ENCODE assay signal across 33 mouse cellular contexts in genomic region chr1:73028741-73029140, GRCm38 (mm10). TPM values are rescaled to one million over a fixed set of nuclear protein-coding genes. Genes with fewer than 3 reads are reported as not detected.
DNase-seq lines count a peak whose midpoint lies in the region; ATAC-seq and TF ChIP-seq lines count a peak whose summit lies in the region.
"Had no signal": no experiment of that assay in that cellular context is flagged by ENCODE, and none has a peak within 500 bp of the region (broad histone marks: within the 10 kb centered on the region; RNA-seq: fewer than 3 reads in every experiment).

No protein-coding gene starts in this region.

- no peak overlapping the region for H3K4me3 ChIP-seq in forebrain, postnatal 0 days (ENCODE audit: low read depth, low read length)
- H3K4me3 ChIP-seq in forebrain, embryonic 16.5 days (replicated peaks; ENCODE audit: low read length): no peak overlapping the region
- H3K4me3 ChIP-seq in lung, postnatal 0 days (ENCODE audit: low read depth, low read length): no peak overlapping the region
- H3K4me3 ChIP-seq in myocyte: no peak overlapping the region
- no peak overlapping the region for H3K4me3 ChIP-seq in kidney, adult 2 months (ENCODE audit: insufficient read depth, low read depth, low read length)
- H3K4me3 ChIP-seq: forebrain, embryonic 10.5 days; forebrain, embryonic 13.5 days; heart, embryonic 10.5 days; heart, embryonic 13.5 days had no signal

- no peaks in the 10 kb centered on the region for H3K27me3 ChIP-seq in forebrain, postnatal 0 days (ENCODE audit: insufficient read depth, low read length)
- H3K27me3 ChIP-seq in forebrain, embryonic 16.5 days (replicated peaks; ENCODE audit: control insufficient read depth, insufficient read depth, low read length): no peaks in the 10 kb centered on the region
- H3K27me3 ChIP-seq in lung, postnatal 0 days (replicated peaks; ENCODE audit: insufficient read depth, low read length): no peaks in the 10 kb centered on the region
- H3K27me3 ChIP-seq in myocyte (ENCODE audit: control insufficient read depth, insufficient read depth, insufficient read length): no peaks in the 10 kb centered on the region
- H3K27me3 ChIP-seq in kidney, adult 2 months (replicated peaks; ENCODE audit: control insufficient read depth, insufficient read depth, low read length): no peaks in the 10 kb centered on the region; the same call in 1 of the 2 replicates
- H3K27me3 ChIP-seq: forebrain, embryonic 13.5 days; heart, embryonic 13.5 days had no signal

- H3K9me3 ChIP-seq in forebrain, postnatal 0 days (ENCODE audit: low read length): no peaks in the 10 kb centered on the region
- H3K9me3 ChIP-seq in forebrain, embryonic 16.5 days (ENCODE audit: control insufficient read depth, low read length): no peaks in the 10 kb centered on the region
- H3K9me3 ChIP-seq in lung, postnatal 0 days (ENCODE audit: low read length): no peaks in the 10 kb centered on the region
- H3K9me3 ChIP-seq: forebrain, embryonic 10.5 days; forebrain, embryonic 13.5 days; heart, embryonic 10.5 days; heart, embryonic 13.5 days had no signal

- H3K36me3 ChIP-seq in forebrain, postnatal 0 days (ENCODE audit: insufficient read depth): no peaks in the 10 kb centered on the region
- no peaks in the 10 kb centered on the region for H3K36me3 ChIP-seq in forebrain, embryonic 16.5 days (ENCODE audit: control insufficient read depth, insufficient read depth)
- no peaks in the 10 kb centered on the region for H3K36me3 ChIP-seq in lung, postnatal 0 days (ENCODE audit: insufficient read depth, low read length)
- H3K36me3 ChIP-seq in myocyte (ENCODE audit: control insufficient read depth, insufficient read depth): no peaks in the 10 kb centered on the region
- H3K36me3 ChIP-seq in kidney, adult 2 months (ENCODE audit: control insufficient read depth, insufficient read depth, low read length): no peaks in the 10 kb centered on the region
- H3K36me3 ChIP-seq: forebrain, embryonic 10.5 days; heart, embryonic 10.5 days; heart, embryonic 13.5 days had no signal

- no peak for TF ChIP-seq EP300 in lung, postnatal 0 days (IDR thresholded peaks at IDR 0.05)

- no peak overlapping the region for H3ac ChIP-seq in myocyte (ENCODE audit: control insufficient read depth, insufficient read length)

- no peak overlapping the region for H3K4me2 ChIP-seq in forebrain, postnatal 0 days (ENCODE audit: low read depth)
- no peak overlapping the region for H3K4me2 ChIP-seq in forebrain, embryonic 16.5 days (ENCODE audit: low read length)
- no peak overlapping the region for H3K4me2 ChIP-seq in lung, postnatal 0 days (replicated peaks; ENCODE audit: low read depth, low read length)
- no peak overlapping the region for H3K4me2 ChIP-seq in myocyte (ENCODE audit: low read depth)
- H3K4me2 ChIP-seq: forebrain, embryonic 13.5 days; heart, embryonic 13.5 days; hindbrain, embryonic 14.5 days had no signal

- no peak overlapping the region for H3K27ac ChIP-seq in forebrain, postnatal 0 days (ENCODE audit: low read depth, low read length)
- no peak overlapping the region for H3K27ac ChIP-seq in forebrain, embryonic 16.5 days (ENCODE audit: low read length)
- H3K27ac ChIP-seq in lung, postnatal 0 days (ENCODE audit: low read length): no peak overlapping the region
- H3K27ac ChIP-seq in kidney, adult 2 months (ENCODE audit: insufficient read depth, low read depth, low read length): no peak overlapping the region
- H3K27ac ChIP-seq: forebrain, embryonic 10.5 days; forebrain, embryonic 13.5 days; heart, embryonic 10.5 days; heart, embryonic 13.5 days; hindbrain, embryonic 14.5 days; hindbrain, postnatal 0 days had no signal

- H3K79me2 ChIP-seq in myocyte (ENCODE audit: control insufficient read depth, insufficient read depth): no peaks in the 10 kb centered on the region

- ATAC-seq in forebrain, postnatal 0 days: no peak
- ATAC-seq in forebrain, embryonic 16.5 days: no peak
- no peak for ATAC-seq in lung, postnatal 0 days
- ATAC-seq: forebrain, embryonic 13.5 days; hindbrain, postnatal 0 days; inflammation-experienced regulatory T-cells, adult 6 months; intestine, embryonic 16.5 days had no signal

- peak; percentile 6 for DNase-seq in forebrain, postnatal 0 days
- DNase-seq in lung, postnatal 10 days: peak; percentile 16
- no peak for DNase-seq in lung, postnatal 0 days (ENCODE audit: low spot score)
- peak; percentile 68 for DNase-seq in MN1 (ENCODE audit: low spot score)
- DNase-seq in urinary bladder, postnatal 14 days (ENCODE audit: low spot score): no peak
- DNase-seq in kidney, adult 2 months: no peak
- DNase-seq: adrenal gland, adult 2 months; adrenal gland, postnatal 14 days; B cell, adult 2 months; cerebellum, adult 11-12 months; cerebellum, adult 8-10 months; cerebellum, postnatal 10 days; cerebellum, postnatal 36 days; gastrocnemius, postnatal 14 days; heart, adult 18-20 months; heart, postnatal 14 days; heart, postnatal 4 days had no signal

- H3K4me1 ChIP-seq in forebrain, postnatal 0 days (ENCODE audit: insufficient read depth): no peaks in the 10 kb centered on the region
- H3K4me1 ChIP-seq in forebrain, embryonic 16.5 days (replicated peaks; ENCODE audit: control insufficient read depth, insufficient read depth, low read length): no peaks in the 10 kb centered on the region
- H3K4me1 ChIP-seq in lung, postnatal 0 days (ENCODE audit: insufficient read depth, low read depth, low read length): no peaks in the 10 kb centered on the region
- H3K4me1 ChIP-seq in kidney, adult 2 months (ENCODE audit: control insufficient read depth, insufficient read depth, low read length): 0 out of 2 replicates have a peak, but pooled peaks cover 2% of the 10 kb centered on the region
- H3K4me1 ChIP-seq: forebrain, embryonic 13.5 days had no signal

- H3K9ac ChIP-seq in forebrain, postnatal 0 days: no peak overlapping the region
- no peak overlapping the region for H3K9ac ChIP-seq in forebrain, embryonic 16.5 days (replicated peaks; ENCODE audit: low read depth, low read length)
- H3K9ac ChIP-seq in lung, postnatal 0 days (replicated peaks; ENCODE audit: low read depth): no peak overlapping the region
- H3K9ac ChIP-seq: forebrain, embryonic 13.5 days; heart, embryonic 13.5 days; hindbrain, embryonic 14.5 days had no signal

- 66% methylated on average over 6 of the region's 6 CpGs for WGBS in forebrain, postnatal 0 days
- WGBS in forebrain, embryonic 16.5 days: 59% methylated on average over 6 of the region's 6 CpGs
- WGBS in lung, postnatal 0 days: 79% methylated on average over 6 of the region's 6 CpGs
- 82% methylated on average over 6 of the region's 6 CpGs for WGBS in kidney, adult 2 months

- TF ChIP-seq POLR2A in myocyte (IDR thresholded peaks at IDR 0.05; ENCODE audit: insufficient read length, low read depth): no peak
- TF ChIP-seq POLR2A in kidney, adult 2 months (IDR thresholded peaks at IDR 0.05; ENCODE audit: low read depth, low read length): no peak

- TF ChIP-seq CTCF in forebrain, postnatal 0 days (IDR thresholded peaks at IDR 0.05; ENCODE audit: low read depth): no peak
- TF ChIP-seq CTCF in lung, postnatal 0 days (IDR thresholded peaks at IDR 0.05): no peak
- no peak for TF ChIP-seq CTCF in kidney, adult 2 months (conservative IDR thresholded peaks at IDR 0.05; ENCODE audit: insufficient read depth, insufficient read length, low read depth, low read length)

TF ChIP-seq in myocyte, 11 proteins besides CTCF, POLR2A, EP300 and RAD21:
- TF ChIP-seq CEBPB (IDR thresholded peaks at IDR 0.05; ENCODE audit: insufficient read depth, poor library complexity, severe bottlenecking) (peak; percentile 95), TCF12 (IDR thresholded peaks at IDR 0.05; ENCODE audit: insufficient read depth, poor library complexity, severe bottlenecking) (no peak), MYOD1 (IDR thresholded peaks at IDR 0.05; ENCODE audit: control insufficient read depth in 1 of 3, insufficient read length in 2 of 3, low read depth in 2 of 3) (no peak), REST (IDR thresholded peaks at IDR 0.05; ENCODE audit: insufficient read depth, insufficient read length) (no peak), TCF3 (IDR thresholded peaks at IDR 0.05; ENCODE audit: insufficient read length, low read depth) (no peak), POLR2AphosphoS2 (IDR thresholded peaks at IDR 0.05; ENCODE audit: insufficient read length, low read depth) (no peak), SRF (IDR thresholded peaks at IDR 0.05; ENCODE audit: control insufficient read depth, insufficient read length, low read depth) (no peak), MYOG (IDR thresholded peaks at IDR 0.05; ENCODE audit: control insufficient read depth in 1 of 3, insufficient read depth in 1 of 3, insufficient read length in 2 of 3, low read depth in 2 of 3) (no peak), MAX (IDR thresholded peaks at IDR 0.05; ENCODE audit: low read depth) (no peak), USF1 (IDR thresholded peaks at IDR 0.05; ENCODE audit: low read depth) (peak; percentile 84)

RNA-seq across cellular contexts. Expression of gene Tnp1, which starts 13.0 kb away (rescaled TPM):
- not detected in 2 replicates for total RNA-seq in forebrain, postnatal 0 days (2014; rRNA removed)
- not detected in 2 replicates for polyA plus RNA-seq in forebrain, postnatal 0 days (2015; fragmentation: Nextera tagmentation; extraction: Ambion mirVana)
- polyA plus RNA-seq in forebrain, embryonic 16.5 days (2015; fragmentation: Nextera tagmentation; extraction: Ambion mirVana): not detected in 2 replicates
- not detected in 2 replicates for polyA plus RNA-seq in lung, postnatal 0 days (2015; fragmentation: Nextera tagmentation; extraction: Ambion mirVana)
- polyA plus RNA-seq in myocyte (2012; fragmentation: generic; extraction: Trizol): not detected
- 0.67 and 1.0 TPM in 2 replicates for polyA plus RNA-seq in kidney, adult 2 months (2012; rRNA removed)
- total RNA-seq: adrenal gland, adult 2 months; adrenal gland, postnatal 14 days; adrenal gland, postnatal 4 days; gastrocnemius, postnatal 14 days; gastrocnemius, postnatal 4 days; heart, adult 18-20 months; heart, postnatal 14 days; heart, postnatal 4 days; hindbrain, postnatal 0 days had no signal
- polyA plus RNA-seq: adrenal gland, adult 2 months; embryonic facial prominence, embryonic 11.5 days; embryonic facial prominence, embryonic 14.5 days; forebrain, embryonic 10.5 days; forebrain, embryonic 13.5 days; heart, embryonic 10.5 days; heart, embryonic 13.5 days; heart, embryonic 16.5 days; hindbrain, embryonic 11.5 days; hindbrain, embryonic 14.5 days; hindbrain, postnatal 0 days; inflammation-experienced regulatory T-cells, adult 6 months; intestine, embryonic 16.5 days had no signal

Comparison
In these comparisons a context has a peak if more than half of its experiments do, and no peak if none do; other contexts are left out.
1. DNase-seq: peak in forebrain, postnatal 0 days (single experiment), lung, postnatal 10 days (single experiment) and MN1 (single experiment); none in lung, postnatal 0 days (single experiment), urinary bladder, postnatal 14 days (single experiment) and kidney, adult 2 months (single experiment).